Mouse (Mus musculus) myocyte (in vitro differentiated cells): ENCODE data around the gene Pxmp4. TPM values are rescaled to one million over a fixed set of nuclear protein-coding genes. Genes with fewer than 3 reads are reported as not detected.

Experiments
- H3K27me3 ChIP-seq: one replicate; pipeline ENCODE4 v1.6.1; 2011; ENCODE audit not compliant: control insufficient read depth, insufficient read depth, insufficient read length
- H3K36me3 ChIP-seq: one replicate; pipeline ENCODE4 v1.6.1; 2011; ENCODE audit not compliant: control insufficient read depth, insufficient read depth
- H3K4me2 ChIP-seq: one replicate; pipeline ENCODE4 v1.6.1; 2011; ENCODE audit warnings: low read depth, control low read depth
- H3K4me3 ChIP-seq: one replicate; pipeline ENCODE4 v1.5.1; 2011; ENCODE audit warnings: mild to moderate bottlenecking, control low read depth, moderate library complexity
- H3K79me2 ChIP-seq: one replicate; pipeline ENCODE4 v1.6.1; 2011; ENCODE audit not compliant: control insufficient read depth, insufficient read depth
- H3ac ChIP-seq: one replicate; pipeline ENCODE4 v1.6.1; 2011; ENCODE audit not compliant: control insufficient read depth, insufficient read length
- CEBPB ChIP-seq: IDR thresholded peaks from 2 replicates; pipeline ENCODE4 v1.6.1; 2011; ENCODE audit warnings: mild to moderate bottlenecking, moderate library complexity; ENCODE audit not compliant: poor library complexity, insufficient read depth, severe bottlenecking
- E2F4 ChIP-seq: IDR thresholded peaks from one replicate; pipeline ENCODE4 v1.6.1; 2011; ENCODE audit warnings: mild to moderate bottlenecking, control low read depth, moderate library complexity; ENCODE audit not compliant: insufficient read depth
- MAX ChIP-seq: IDR thresholded peaks from one replicate; pipeline ENCODE4 v1.6.1; 2011; ENCODE audit warnings: low read depth, mild to moderate bottlenecking, control low read depth
- MYOD1 ChIP-seq, 3 experiments: IDR thresholded peaks; one replicate each; pipeline ENCODE4 v1.6.1; 2011; ENCODE audit warnings: control low read depth in 2 of 3, low read depth in 2 of 3, mild to moderate bottlenecking in 2 of 3, moderate library complexity in 1 of 3; ENCODE audit not compliant: insufficient read length in 2 of 3, control insufficient read depth in 1 of 3
- MYOG ChIP-seq, 3 experiments: IDR thresholded peaks; one replicate each; pipeline ENCODE4 v1.6.1; 2011; ENCODE audit warnings: control low read depth in 2 of 3, low read depth in 2 of 3, mild to moderate bottlenecking in 2 of 3; ENCODE audit not compliant: insufficient read length in 2 of 3, control insufficient read depth in 1 of 3, insufficient read depth in 1 of 3
- POLR2A ChIP-seq: IDR thresholded peaks from one replicate; pipeline ENCODE4 v1.6.1; 2011; ENCODE audit warnings: low read depth, mild to moderate bottlenecking, control low read depth, moderate library complexity; ENCODE audit not compliant: insufficient read length
- POLR2AphosphoS2 ChIP-seq: IDR thresholded peaks from one replicate; pipeline ENCODE4 v1.6.1; 2011; ENCODE audit warnings: low read depth, control low read depth; ENCODE audit not compliant: insufficient read length
- REST ChIP-seq: IDR thresholded peaks from one replicate; pipeline ENCODE4 v1.6.1; 2011; ENCODE audit warnings: mild to moderate bottlenecking, control low read depth, moderate library complexity; ENCODE audit not compliant: insufficient read depth, insufficient read length
- SRF ChIP-seq: IDR thresholded peaks from one replicate; pipeline ENCODE4 v1.6.1; 2011; ENCODE audit warnings: low read depth; ENCODE audit not compliant: control insufficient read depth, insufficient read length
- TCF12 ChIP-seq: IDR thresholded peaks from one replicate; pipeline ENCODE4 v1.6.1; 2011; ENCODE audit warnings: mild to moderate bottlenecking, control low read depth; ENCODE audit not compliant: poor library complexity, insufficient read depth, severe bottlenecking
- TCF3 ChIP-seq: IDR thresholded peaks from one replicate; pipeline ENCODE4 v1.6.1; 2011; ENCODE audit warnings: low read depth, control low read depth; ENCODE audit not compliant: insufficient read length
- USF1 ChIP-seq: IDR thresholded peaks from one replicate; pipeline ENCODE4 v1.6.1; 2011; ENCODE audit warnings: low read depth, mild to moderate bottlenecking, control low read depth, moderate library complexity
- polyA plus RNA-seq: library from polyadenylated mRNA; unstranded; fragments of >200 nt; fragmentation: generic; extraction: Trizol; gene quantifications from one replicate; pipeline ENCODE4 v1.2.1, GENCODE M21; 2012; ENCODE audit warnings: missing spikeins

Pxmp4 gene
- polyA plus RNA-seq, 1 experiment, result 12.5 TPM

DNA sequence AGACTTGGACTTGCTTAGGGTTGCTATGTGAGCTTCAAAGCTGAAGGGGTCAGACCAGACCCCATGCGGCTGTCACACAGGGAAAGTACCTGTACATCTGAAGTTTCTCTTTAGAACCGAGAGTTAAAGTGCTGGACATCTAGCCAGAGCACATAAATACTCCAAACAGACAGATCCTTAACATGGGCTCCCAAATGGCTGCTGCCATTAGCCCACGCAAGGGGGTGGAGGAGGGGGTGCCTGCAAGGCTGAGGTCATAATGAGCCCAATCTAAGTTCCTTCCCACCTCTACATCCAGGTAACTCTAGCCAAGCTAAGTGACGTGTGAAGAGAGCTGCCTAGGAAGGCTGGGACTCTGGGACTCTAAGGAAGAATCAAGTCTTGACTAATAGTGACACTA lies 52.0 kb downstream of the Pxmp4 start, which contains the start of gene Actl10:
Gene Actl10 (plus strand): TSS at position 301 of the 400 bp plus-strand sequence.
- Histone ChIP-seq H3K36me3 (no peaks in the 10 kb centered on the region), H3K4me2 (no peak within 1 kb of the TSS), H3K79me2 (no peaks in the 10 kb centered on the region), H3K4me3 (no peak within 1 kb of the TSS), H3ac (no peak within 1 kb of the TSS), H3K27me3 (no peaks in the 10 kb centered on the region)
- TF ChIP-seq MYOD1 (IDR thresholded peaks at IDR 0.05; ENCODE audit: control insufficient read depth in 1 of 3, insufficient read length in 2 of 3, low read depth in 2 of 3), result no peak

DNA sequence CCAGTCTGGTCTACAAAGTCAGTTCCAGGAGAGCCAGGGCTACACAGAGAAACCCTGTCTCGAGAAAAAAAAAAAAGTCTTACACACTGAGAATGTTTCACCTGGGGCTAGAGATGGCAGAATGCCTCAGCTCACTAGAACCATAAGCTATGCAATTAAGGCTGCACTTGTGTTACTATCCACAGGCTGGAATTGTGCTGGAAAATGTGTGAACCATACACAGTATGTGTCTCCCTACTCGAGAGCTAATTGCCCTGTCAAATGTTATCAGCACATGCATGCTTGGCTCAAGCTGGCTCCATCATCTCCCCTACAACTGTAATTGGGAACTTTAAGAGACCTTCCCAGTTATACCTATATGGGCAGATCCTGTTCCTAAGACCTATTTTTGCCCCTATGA lies 52.6 kb downstream of the Pxmp4 start:
- no peak overlapping the region for H3K4me3 ChIP-seq
- H3K79me2 ChIP-seq, result no peaks in the 10 kb centered on the region
- TF ChIP-seq REST, result no peak
- TF ChIP-seq POLR2A, result no peak
- no peak for TF ChIP-seq MYOG (IDR thresholded peaks at IDR 0.05; ENCODE audit: control insufficient read depth in 1 of 3, insufficient read depth in 1 of 3, insufficient read length in 2 of 3, low read depth in 2 of 3)
- TF ChIP-seq MAX, result no peak
- TF ChIP-seq CEBPB, result no peak
- no peak for TF ChIP-seq POLR2AphosphoS2
- TF ChIP-seq TCF12, result no peak
- TF ChIP-seq SRF, result no peak
- no peak for TF ChIP-seq E2F4
- TF ChIP-seq USF1, result no peak
- no peak for TF ChIP-seq TCF3
- TF ChIP-seq MYOD1 (IDR thresholded peaks at IDR 0.05; ENCODE audit: control insufficient read depth in 1 of 3, insufficient read length in 2 of 3, low read depth in 2 of 3), result no peak
- H3ac ChIP-seq, result no peak overlapping the region
- no peaks in the 10 kb centered on the region for H3K27me3 ChIP-seq
- H3K36me3 ChIP-seq, result no peaks in the 10 kb centered on the region
- no peak overlapping the region for H3K4me2 ChIP-seq

GRCm38 (mm10) chr2:154549886-154550189 lies 53.7 kb downstream of the Pxmp4 start:
- Histone ChIP-seq H3K36me3 (no peaks in the 10 kb centered on the region), H3ac (peak overlapping the region; percentile 2), H3K4me2 (peak overlapping the region; percentile 77), H3K4me3 (peak overlapping the region; percentile 40), H3K27me3 (no peaks in the 10 kb centered on the region), H3K79me2 (no peaks in the 10 kb centered on the region)
- TF ChIP-seq MYOD1 (IDR thresholded peaks at IDR 0.05; ENCODE audit: control insufficient read depth in 1 of 3, insufficient read length in 2 of 3, low read depth in 2 of 3) (no peak), POLR2A (no peak)

DNA sequence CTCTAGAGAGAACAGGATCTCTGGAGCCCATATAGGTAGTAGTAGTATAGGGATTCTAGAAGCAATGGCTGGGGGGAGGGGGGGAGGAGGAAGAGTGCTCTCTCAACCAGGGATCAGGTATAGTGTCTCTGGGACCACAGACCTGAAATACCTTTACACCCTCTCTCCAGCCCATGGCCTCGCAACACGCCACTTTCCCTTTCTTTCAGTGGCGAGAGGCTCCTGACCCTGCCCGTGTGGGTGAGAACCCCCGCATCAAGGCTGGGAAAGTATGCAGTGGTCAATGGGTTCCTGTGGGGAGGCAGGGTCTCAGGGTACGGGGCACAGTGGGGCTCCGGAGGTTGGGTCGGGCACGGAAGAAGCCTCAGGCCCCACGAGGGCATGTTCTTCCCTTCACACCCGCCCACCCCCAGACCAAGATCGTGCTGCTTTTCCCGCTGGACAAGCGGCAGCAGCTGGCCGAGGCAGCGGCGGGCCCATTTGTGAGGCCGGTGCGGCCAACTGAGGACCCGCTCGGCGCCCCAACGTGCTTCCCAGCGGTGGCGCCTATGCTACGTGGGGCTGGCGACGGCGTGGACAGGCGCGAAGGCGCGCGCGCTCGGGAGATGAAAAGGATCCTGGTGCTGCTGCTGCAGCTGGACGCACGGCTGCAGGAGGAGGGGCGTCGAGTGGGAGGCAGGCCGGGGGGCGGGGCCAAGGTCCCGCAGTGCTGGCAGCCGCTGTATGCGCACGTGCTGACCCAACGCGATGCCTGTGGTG lies 54.2 kb downstream of the Pxmp4 start:
- peak overlapping the region; percentile 2 for H3ac ChIP-seq
- H3K4me3 ChIP-seq, result peak overlapping the region; percentile 40
- no peak for TF ChIP-seq TCF3
- no peak for TF ChIP-seq TCF12
- TF ChIP-seq CEBPB, result no peak
- TF ChIP-seq MYOG (IDR thresholded peaks at IDR 0.05; ENCODE audit: control insufficient read depth in 1 of 3, insufficient read depth in 1 of 3, insufficient read length in 2 of 3, low read depth in 2 of 3), result peak in 2 of 3 experiments; percentile 20 to 26
- peak; percentile 73 for TF ChIP-seq POLR2AphosphoS2
- no peak for TF ChIP-seq REST
- TF ChIP-seq E2F4, result no peak
- no peak for TF ChIP-seq USF1
- no peak for TF ChIP-seq SRF
- TF ChIP-seq MYOD1 (IDR thresholded peaks at IDR 0.05; ENCODE audit: control insufficient read depth in 1 of 3, insufficient read length in 2 of 3, low read depth in 2 of 3), result peak in 2 of 3 experiments; percentile 59 to 77
- no peak for TF ChIP-seq MAX
- peak; percentile 64 for TF ChIP-seq POLR2A
- H3K27me3 ChIP-seq, result no peaks in the 10 kb centered on the region
- peak overlapping the region; percentile 77 for H3K4me2 ChIP-seq
- H3K79me2 ChIP-seq, result no peaks in the 10 kb centered on the region
- H3K36me3 ChIP-seq, result no peaks in the 10 kb centered on the region

GRCm38 (mm10) chr2:154548688-154549087 lies 54.8 kb downstream of the Pxmp4 start:
- Histone ChIP-seq H3ac (no peak overlapping the region), H3K79me2 (no peaks in the 10 kb centered on the region), H3K27me3 (no peaks in the 10 kb centered on the region), H3K4me2 (peak overlapping the region; percentile 77), H3K36me3 (no peaks in the 10 kb centered on the region), H3K4me3 (peak overlapping the region; percentile 40)
- TF ChIP-seq E2F4, result no peak
- no peak for TF ChIP-seq SRF
- TF ChIP-seq TCF12, result no peak
- no peak for TF ChIP-seq CEBPB
- TF ChIP-seq MAX, result no peak
- peak; percentile 45 for TF ChIP-seq POLR2A
- peak; percentile 81 for TF ChIP-seq USF1
- no peak for TF ChIP-seq TCF3
